Mouse (Mus musculus) MEL (cell line): ENCODE results near the gene Smo. TPM values are rescaled to one million over a fixed set of nuclear protein-coding genes. Genes with fewer than 3 reads are reported as not detected.

Experiments
- DNase-seq: peaks from one replicate; pipeline ENCODE4 v3.0.0; 2011; ENCODE audit warnings: low read depth, low spot score
- H3K27ac ChIP-seq: 2 replicates; pipeline ENCODE4 v1.5.1; 2012; ENCODE audit warnings: low read depth, mild to moderate bottlenecking, control low read depth, low read length, moderate library complexity; ENCODE audit not compliant: control insufficient read depth
- H3K27me3 ChIP-seq, 2 experiments: fragments of 150-350 bp in 1 of 2; sonication (generic) in 1 of 2; 2 replicates each; pipeline ENCODE4 v1.6.1; 2012; ENCODE audit warnings: low read length in 2 of 2, mild to moderate bottlenecking in 2 of 2, improper control_type of control experiment in 1 of 2, moderate library complexity in 1 of 2; ENCODE audit not compliant: insufficient read depth in 2 of 2, control insufficient read depth in 1 of 2
- H3K36me3 ChIP-seq, 2 experiments: 2 replicates each; pipeline ENCODE4 v1.6.1; 2012 to 2014; ENCODE audit warnings: low read length in 2 of 2, improper control_type of control experiment in 1 of 2, inconsistent platforms in 1 of 2, mild to moderate bottlenecking in 1 of 2; ENCODE audit not compliant: insufficient read depth in 2 of 2, control insufficient read depth in 1 of 2
- H3K4me1 ChIP-seq, 2 experiments: fragments of 150-350 bp in 1 of 2; sonication (generic) in 1 of 2; 2 replicates each; pipeline ENCODE4 v1.6.1; 2012; ENCODE audit warnings: low read length in 2 of 2, improper control_type of control experiment in 1 of 2, mild to moderate bottlenecking in 1 of 2; ENCODE audit not compliant: insufficient read depth in 2 of 2, control insufficient read depth in 1 of 2
- H3K4me3 ChIP-seq, 2 experiments: fragments of 150-350 bp in 1 of 2; sonication (generic) in 1 of 2; 2 replicates each; pipeline ENCODE4 v1.5.1; 2012; ENCODE audit warnings: low read depth in 2 of 2, low read length in 2 of 2, mild to moderate bottlenecking in 2 of 2, moderate library complexity in 2 of 2, control low read depth in 1 of 2, improper control_type of control experiment in 1 of 2; ENCODE audit not compliant: control insufficient read depth in 1 of 2, insufficient read depth in 1 of 2
- H3K79me2 ChIP-seq: 2 replicates; pipeline ENCODE4 v1.6.1; 2012; ENCODE audit warnings: mild to moderate bottlenecking, low read length, moderate library complexity; ENCODE audit not compliant: control insufficient read depth, poor library complexity, insufficient read depth
- H3K9ac ChIP-seq: 2 replicates; pipeline ENCODE4 v1.6.1; 2012; ENCODE audit warnings: low read depth, mild to moderate bottlenecking, control low read depth, low read length, moderate library complexity; ENCODE audit not compliant: control insufficient read depth, poor library complexity, severe bottlenecking
- H3K9me3 ChIP-seq: fragments of 150-350 bp; sonication (generic); replicated peaks from 2 replicates; pipeline ENCODE4 v1.6.1; 2012; ENCODE audit warnings: mild to moderate bottlenecking, low read length, improper control_type of control experiment, moderate library complexity; ENCODE audit not compliant: insufficient read depth
- BHLHE40 ChIP-seq: IDR thresholded peaks from 2 replicates; pipeline ENCODE4 v1.6.1; 2012; ENCODE audit warnings: low read depth, mild to moderate bottlenecking, inconsistent platforms, low read length, improper control_type of control experiment, borderline replicate concordance
- CHD2 ChIP-seq: IDR thresholded peaks from 2 replicates; pipeline ENCODE4 v1.6.1; 2011; ENCODE audit warnings: low read length, improper control_type of control experiment
- ETS1 ChIP-seq: IDR thresholded peaks from 2 replicates; pipeline ENCODE4 v1.6.1; 2012; ENCODE audit warnings: low read depth, mild to moderate bottlenecking, inconsistent platforms, low read length, improper control_type of control experiment, moderate library complexity
- GABPA ChIP-seq: IDR thresholded peaks from 2 replicates; pipeline ENCODE4 v1.6.1; 2012; ENCODE audit warnings: low read depth, mild to moderate bottlenecking, inconsistent platforms, low read length, improper control_type of control experiment, moderate library complexity
- GATA1 ChIP-seq: IDR thresholded peaks from 2 replicates; pipeline ENCODE4 v1.6.1; 2011; ENCODE audit warnings: low read depth, low read length, improper control_type of control experiment
- HCFC1 ChIP-seq: IDR thresholded peaks from 2 replicates; pipeline ENCODE4 v1.6.1; 2012; ENCODE audit warnings: low read depth, mild to moderate bottlenecking, inconsistent platforms, low read length, improper control_type of control experiment, moderate library complexity
- JUND ChIP-seq: IDR thresholded peaks from 2 replicates; pipeline ENCODE4 v1.6.1; 2011; ENCODE audit warnings: low read depth, mild to moderate bottlenecking, improper control_type of control experiment, low read length
- MAFK ChIP-seq: IDR thresholded peaks from 2 replicates; pipeline ENCODE4 v1.6.1; 2011; ENCODE audit warnings: low read depth, mild to moderate bottlenecking, low read length, improper control_type of control experiment, borderline replicate concordance
- MAZ ChIP-seq: IDR thresholded peaks from 2 replicates; pipeline ENCODE4 v1.6.1; 2012; ENCODE audit warnings: low read depth, mild to moderate bottlenecking, inconsistent platforms, low read length, improper control_type of control experiment
- MEF2A ChIP-seq: IDR thresholded peaks from 2 replicates; pipeline ENCODE4 v1.6.1; 2014; ENCODE audit warnings: low read depth, mild to moderate bottlenecking, inconsistent platforms, low read length, improper control_type of control experiment; ENCODE audit not compliant: poor library complexity, insufficient replicate concordance, severe bottlenecking; ENCODE audit errors: extremely low read depth
- MXI1 ChIP-seq: IDR thresholded peaks from 2 replicates; pipeline ENCODE4 v1.6.1; 2011; ENCODE audit warnings: mild to moderate bottlenecking, low read depth, low read length, improper control_type of control experiment
- MYC ChIP-seq: IDR thresholded peaks from 2 replicates; pipeline ENCODE4 v1.6.1; 2011; ENCODE audit warnings: low read depth, mild to moderate bottlenecking, low read length, improper control_type of control experiment, moderate library complexity
- NELFE ChIP-seq: IDR thresholded peaks from 2 replicates; pipeline ENCODE4 v1.6.1; 2011; ENCODE audit warnings: low read depth, low read length, improper control_type of control experiment
- RCOR1 ChIP-seq: IDR thresholded peaks from 2 replicates; pipeline ENCODE4 v1.6.1; 2012; ENCODE audit warnings: low read depth, mild to moderate bottlenecking, inconsistent platforms, low read length, improper control_type of control experiment
- SIN3A ChIP-seq: IDR thresholded peaks from 2 replicates; pipeline ENCODE4 v1.6.1; 2012; ENCODE audit warnings: low read length, improper control_type of control experiment, inconsistent platforms
- SMC3 ChIP-seq: IDR thresholded peaks from 2 replicates; pipeline ENCODE4 v1.6.1; 2011; ENCODE audit warnings: low read depth, low read length, improper control_type of control experiment
- TAL1 ChIP-seq: IDR thresholded peaks from 2 replicates; pipeline ENCODE4 v1.6.1; 2012; ENCODE audit warnings: mild to moderate bottlenecking, inconsistent platforms, low read length, moderate library complexity, mixed read lengths
- TCF12 ChIP-seq: IDR thresholded peaks from 2 replicates; pipeline ENCODE4 v1.6.1; 2014; ENCODE audit warnings: low read depth, mild to moderate bottlenecking, inconsistent platforms, low read length, improper control_type of control experiment, moderate library complexity
- polyA plus RNA-seq, 2 experiments: library from polyadenylated mRNA; stranded (reverse) in 1 of 2; unstranded in 1 of 2; fragments of >175 nt in 1 of 2; fragments of >200 nt in 1 of 2; gene quantifications; 2 replicates each; pipeline versions ENCODE4 v1.2.1 to v1.2.4; 2012; ENCODE audit warnings: low replicate concordance in 2 of 2, low read depth in 1 of 2; ENCODE audit not compliant: insufficient read length in 2 of 2, insufficient read depth in 1 of 2, missing spikeins in 1 of 2
- total RNA-seq: library from RNA; depleted of rRNA; stranded (reverse); fragments of 300-350 nt; gene quantifications from 2 replicates; pipeline ENCODE4 v1.2.3, GENCODE M21; 2012

Smo gene
- total and polyA plus RNA-seq, 3 experiments, result 62.6 to 83.7 TPM; not detected in 1

- Histone ChIP-seq H3K36me3 (0 out of 4 replicates have a peak, but pooled peaks cover 0 to 2% of the 10 kb centered on the region in 2 experiments), H3K9me3 (no peaks in the 10 kb centered on the region), H3K79me2 (no peaks in the 10 kb centered on the region), H3K4me1 (no peaks in the 10 kb centered on the region), H3K4me3 (no peak overlapping the region), H3K27ac (no peak overlapping the region), H3K9ac (no peak overlapping the region), H3K27me3 (no peaks in the 10 kb centered on the region)
- TF ChIP-seq NELFE, result no peak
- no peak for TF ChIP-seq GABPA
- no peak for TF ChIP-seq ETS1
- no peak for TF ChIP-seq SMC3
- no peak for TF ChIP-seq MEF2A
- no peak for TF ChIP-seq TAL1
- no peak for TF ChIP-seq MYC
- TF ChIP-seq RCOR1, result no peak
- no peak for TF ChIP-seq HCFC1
- no peak for TF ChIP-seq MAZ
- no peak for TF ChIP-seq MAFK
- TF ChIP-seq BHLHE40, result no peak
- no peak for TF ChIP-seq CHD2
- TF ChIP-seq GATA1, result no peak
- no peak for TF ChIP-seq MXI1
- DNase-seq, result no peak
These were observed 17.3 kb upstream of the Smo start for GRCm38 (mm10) chr6:29717952-29718521.

GRCm38 (mm10) chr6:29718894-29719329, 16.4 kb upstream of the Smo start:
- Histone ChIP-seq H3K27ac (no peak overlapping the region), H3K9ac (no peak overlapping the region), H3K79me2 (no peaks in the 10 kb centered on the region), H3K4me3 (no peak overlapping the region), H3K4me1 (no peaks in the 10 kb centered on the region), H3K36me3 (no peaks in the 10 kb centered on the region), H3K9me3 (no peaks in the 10 kb centered on the region), H3K27me3 (no peaks in the 10 kb centered on the region)
- TF ChIP-seq MAFK, result no peak
- no peak for TF ChIP-seq SIN3A
- TF ChIP-seq TCF12, result no peak
- no peak for TF ChIP-seq MXI1
- TF ChIP-seq MAZ, result no peak
- TF ChIP-seq CHD2, result no peak
- no peak for TF ChIP-seq JUND
- no peak for DNase-seq
